Comparison of ENCODE assay signal across 24 mouse cellular contexts in the genomic region with DNA sequence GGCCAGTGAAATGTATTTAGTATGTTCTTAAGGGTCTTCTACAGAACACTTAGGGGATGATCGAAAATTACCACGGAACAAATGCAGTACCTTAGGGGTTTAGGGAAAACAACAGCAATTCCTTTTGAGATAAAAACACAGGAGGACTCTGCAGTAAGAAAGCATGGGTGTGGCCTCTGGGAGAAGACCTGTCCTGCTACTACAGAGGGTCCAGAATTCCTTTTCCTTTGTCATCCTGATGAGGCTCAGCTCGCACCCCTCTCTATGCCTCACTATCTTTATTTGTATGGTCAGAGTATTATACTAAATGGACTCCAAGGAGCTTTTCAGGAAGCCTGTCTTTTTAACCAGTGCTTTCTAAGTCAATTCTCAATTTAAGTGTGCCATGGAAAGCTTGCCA.
"Had no signal": no experiment of that assay in that cellular context is flagged by ENCODE, and none has a peak within 500 bp of the region (broad histone marks: within the 10 kb centered on the region; RNA-seq: fewer than 3 reads in every experiment).

No protein-coding gene starts in this region.

- DNase-seq: gastrocnemius, adult 2 months; gastrocnemius, postnatal 10 days; gastrocnemius, postnatal 25 days; heart, adult 18-20 months; heart, postnatal 10 days; heart, postnatal 4 days; kidney, adult 18-20 months; kidney, adult 8-10 months; kidney, postnatal 10 days; kidney, postnatal 25 days; kidney, postnatal 4 days; layer of hippocampus, postnatal 36 days; left cerebral cortex, postnatal 4 days had no signal

- H3K27ac ChIP-seq: gastrocnemius, adult 2 months; heart, embryonic 10.5 days; hindbrain, embryonic 10.5 days; hindbrain, embryonic 12.5 days; hindbrain, embryonic 14.5 days; intestine, embryonic 15.5 days; layer of hippocampus, adult 2 months; limb, embryonic 13.5 days; limb, embryonic 15.5 days; liver, embryonic 12.5 days; liver, embryonic 14.5 days had no signal

- H3K4me3 ChIP-seq: gastrocnemius, adult 2 months; heart, embryonic 10.5 days; heart, embryonic 12.5 days; hindbrain, embryonic 10.5 days; hindbrain, embryonic 12.5 days; intestine, embryonic 15.5 days; layer of hippocampus, adult 2 months; limb, embryonic 13.5 days; limb, embryonic 15.5 days; liver, embryonic 12.5 days had no signal
